ENCODE assay signal across 16 mouse cellular contexts in genomic region chr7:35785579-35785978, GRCm38 (mm10).
"Had no signal": no experiment of that assay in that cellular context is flagged by ENCODE, and none has a peak within 500 bp of the region (broad histone marks: within the 10 kb centered on the region; RNA-seq: fewer than 3 reads in every experiment).

No protein-coding gene starts in this region.

- H3K27ac ChIP-seq: hindbrain, postnatal 0 days; layer of hippocampus, adult 2 months; limb, embryonic 12.5 days; liver, embryonic 13.5 days; midbrain, embryonic 10.5 days; neural tube, embryonic 15.5 days had no signal

- H3K9me3 ChIP-seq: limb, embryonic 12.5 days; liver, embryonic 13.5 days; midbrain, embryonic 10.5 days; neural tube, embryonic 15.5 days had no signal

- ATAC-seq: hindbrain, postnatal 0 days; liver, postnatal 0 days had no signal

- H3K4me2 ChIP-seq: limb, embryonic 12.5 days; liver, embryonic 13.5 days; neural tube, embryonic 15.5 days had no signal

- DNase-seq: kidney, adult 18-20 months; kidney, postnatal 10 days; kidney, postnatal 4 days; liver; liver, embryonic 13.5 days; liver, postnatal 0 days; midbrain, embryonic 14.5 days; right cerebral cortex, adult 18-20 months; right cerebral cortex, postnatal 25 days; thymus, postnatal 36 days had no signal

- H3K9ac ChIP-seq: limb, embryonic 12.5 days; liver, embryonic 13.5 days; liver, postnatal 0 days; neural tube, embryonic 15.5 days had no signal

- H3K4me3 ChIP-seq: layer of hippocampus, adult 2 months; limb, embryonic 12.5 days; liver, embryonic 13.5 days; midbrain, embryonic 10.5 days; myocyte; neural tube, embryonic 15.5 days had no signal

- H3K4me1 ChIP-seq: limb, embryonic 12.5 days; liver, embryonic 13.5 days; midbrain, embryonic 10.5 days had no signal

- H3K27me3 ChIP-seq: limb, embryonic 12.5 days; liver, embryonic 13.5 days; neural tube, embryonic 15.5 days had no signal
